Mouse (Mus musculus) cortical plate, adult 2 months (tissue): Measurements from ENCODE around the gene Phldb2. TPM values are rescaled to one million over a fixed set of nuclear protein-coding genes. Genes with fewer than 3 reads are reported as not detected.

Experiments used
- H3K27ac ChIP-seq: fragments of 200-500 bp; 2 replicates; pipeline ENCODE4 v1.5.1; 2012; ENCODE audit warnings: low read length, control low read depth, inconsistent platforms; ENCODE audit not compliant: insufficient read depth
- H3K4me1 ChIP-seq: fragments of 200-500 bp; 2 replicates; pipeline ENCODE4 v1.6.1; 2011; ENCODE audit warnings: low read length; ENCODE audit not compliant: control insufficient read depth, insufficient read depth
- H3K4me3 ChIP-seq: fragments of 200-500 bp; 2 replicates; pipeline ENCODE4 v1.5.1; 2011; ENCODE audit warnings: mild to moderate bottlenecking, low read length, control low read depth; ENCODE audit not compliant: insufficient read depth
- CTCF ChIP-seq: fragments of 200-500 bp; IDR thresholded peaks from 2 replicates; pipeline ENCODE4 v1.5.1; 2011; ENCODE audit warnings: mild to moderate bottlenecking, control low read depth, low read length; ENCODE audit not compliant: insufficient read depth; ENCODE audit errors: extremely low read depth
- POLR2A ChIP-seq: fragments of 200-500 bp; IDR thresholded peaks from 2 replicates; pipeline ENCODE4 v1.6.1; 2011; ENCODE audit warnings: mild to moderate bottlenecking, low read length, control low read depth; ENCODE audit not compliant: insufficient read depth; ENCODE audit errors: extremely low read depth
- polyA plus RNA-seq: library from polyadenylated mRNA; depleted of rRNA; stranded (reverse); fragments of >200 nt; gene quantifications from 2 replicates; pipeline ENCODE4 v1.2.3, GENCODE M21; 2012

Phldb2 gene
- polyA plus RNA-seq, 1 experiment = 5.4 TPM

DNA sequence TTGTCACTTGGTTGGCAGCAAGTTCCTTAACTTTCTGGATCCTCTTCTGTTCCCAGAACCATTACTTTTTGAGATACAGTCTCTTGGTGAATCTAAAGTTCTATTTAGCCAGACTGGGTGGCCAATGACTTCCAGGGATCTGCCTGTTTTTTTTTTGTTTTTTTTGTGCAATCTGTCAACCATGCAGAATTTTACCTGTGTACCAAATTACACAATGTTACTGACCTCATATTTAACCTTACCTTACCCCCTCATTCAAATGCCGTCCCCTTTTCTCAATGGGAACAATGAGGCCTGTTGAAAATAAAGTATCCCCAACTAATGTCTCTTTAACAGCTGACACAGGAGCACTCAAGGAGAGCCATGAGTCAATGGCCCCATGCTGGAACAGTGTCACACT, 22.9 kb upstream of the Phldb2 start:
- no peak for TF ChIP-seq CTCF
- TF ChIP-seq POLR2A = no peak
- H3K4me3 ChIP-seq = no peak overlapping the region

DNA sequence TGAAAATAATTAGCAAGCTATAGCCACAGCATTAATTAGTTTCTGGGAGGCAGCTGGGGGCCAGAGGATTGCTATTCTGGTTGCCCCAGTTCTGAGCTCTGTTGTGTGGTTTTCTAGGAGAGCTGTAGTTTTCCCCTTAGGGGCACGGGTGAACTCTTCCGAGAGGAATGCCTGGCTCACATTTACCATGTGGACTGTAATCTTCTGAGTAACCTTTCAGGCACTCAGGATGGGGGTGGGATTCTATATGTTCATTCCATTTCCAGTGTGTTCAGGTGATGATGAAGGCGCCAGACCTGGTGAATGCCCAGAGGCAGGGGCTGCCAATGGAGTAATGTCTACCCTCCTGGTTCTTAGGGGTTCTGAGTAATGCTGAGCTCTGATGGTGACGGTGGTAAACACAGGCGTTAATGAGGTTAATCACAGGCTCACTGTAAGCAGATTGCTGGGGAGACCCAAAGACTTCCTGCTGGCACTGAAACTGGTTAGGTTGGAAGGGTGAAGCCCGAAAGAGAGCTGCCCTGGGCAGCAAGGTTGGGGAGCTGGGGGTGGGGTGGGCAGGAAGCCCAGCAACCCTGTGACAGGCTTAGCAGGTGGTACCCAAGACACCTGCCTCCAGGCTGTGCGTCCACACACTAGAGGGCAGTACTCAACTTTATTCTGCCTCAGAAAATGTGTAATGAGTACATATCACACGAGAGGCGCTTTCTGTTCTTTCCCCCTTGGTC, 20.7 kb upstream of the Phldb2 start:
- H3K4me1 ChIP-seq = no peaks in the 10 kb centered on the region
- no peak overlapping the region for H3K4me3 ChIP-seq
- TF ChIP-seq POLR2A (no peak), CTCF (peak; percentile 43)
- H3K27ac ChIP-seq = no peak overlapping the region

More for the DNA sequence above, 22.9 kb upstream of the Phldb2 start:
- Histone ChIP-seq H3K4me1 (no peaks in the 10 kb centered on the region), H3K27ac (no peak overlapping the region)

DNA sequence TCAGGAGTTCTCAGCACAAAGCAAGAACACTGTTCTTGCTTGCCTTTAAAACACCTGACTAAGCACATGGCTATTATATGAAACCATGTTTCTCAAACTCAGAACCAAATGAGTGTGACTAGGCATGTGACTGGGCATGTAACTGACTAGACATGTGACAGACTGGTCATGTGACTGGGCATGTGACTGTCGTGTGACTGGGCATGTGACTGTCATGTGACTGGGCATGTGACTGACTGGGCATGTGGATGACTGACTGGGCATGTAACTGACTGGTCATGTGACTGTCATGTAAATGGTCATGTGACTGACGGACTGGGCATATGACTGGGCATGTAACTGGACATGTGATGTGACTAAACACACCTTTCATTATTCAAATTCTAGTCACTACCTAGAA, 16.8 kb upstream of the Phldb2 start:
- TF ChIP-seq CTCF (no peak), POLR2A (no peak)
- Histone ChIP-seq H3K4me3 (no peak overlapping the region), H3K27ac (no peak overlapping the region), H3K4me1 (no peaks in the 10 kb centered on the region)

DNA sequence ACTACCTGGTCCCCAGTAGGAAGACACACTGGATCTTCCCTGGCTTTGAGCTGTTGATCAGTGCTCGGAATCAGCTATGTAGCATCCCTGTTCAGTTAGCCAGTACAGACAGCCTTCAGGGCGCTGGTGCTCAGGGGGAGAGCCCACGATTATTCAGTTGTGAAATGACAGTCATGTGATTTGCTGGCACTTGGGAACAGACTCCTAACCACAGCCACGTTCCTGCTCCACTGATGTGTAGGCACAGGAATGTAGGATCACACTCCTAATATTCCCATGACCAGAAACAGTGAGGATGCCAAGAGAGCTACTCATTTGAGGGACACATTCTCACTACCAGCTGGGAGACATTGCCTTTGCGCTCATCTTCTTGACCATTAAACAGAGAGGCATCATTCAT, 15.3 kb upstream of the Phldb2 start:
- TF ChIP-seq POLR2A (no peak), CTCF (no peak)
- no peak overlapping the region for H3K4me3 ChIP-seq
- H3K27ac ChIP-seq = no peak overlapping the region
- H3K4me1 ChIP-seq = no peaks in the 10 kb centered on the region

DNA sequence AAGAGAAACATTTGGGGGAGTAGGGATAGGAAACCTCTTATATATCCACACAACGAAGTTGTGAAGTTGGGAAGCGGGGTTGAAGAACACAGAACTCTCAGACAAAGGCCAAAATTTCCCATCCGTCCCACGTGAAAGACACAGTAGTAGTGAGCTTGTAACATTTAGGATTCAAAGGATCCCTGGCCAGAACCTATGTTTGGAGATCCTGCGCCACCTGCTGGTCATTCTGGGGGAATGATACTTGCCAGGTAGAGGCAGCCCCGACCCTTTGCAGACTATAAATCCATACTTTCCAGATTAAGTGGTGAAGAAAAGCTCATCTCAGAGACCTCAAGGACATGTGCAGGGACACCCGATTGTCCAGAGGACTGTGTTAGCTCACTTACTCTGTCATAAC, 14.1 kb upstream of the Phldb2 start:
- Histone ChIP-seq H3K4me3 (no peak overlapping the region), H3K27ac (no peak overlapping the region), H3K4me1 (no peaks in the 10 kb centered on the region)
- peak; percentile 91 for TF ChIP-seq CTCF
- TF ChIP-seq POLR2A = no peak

DNA sequence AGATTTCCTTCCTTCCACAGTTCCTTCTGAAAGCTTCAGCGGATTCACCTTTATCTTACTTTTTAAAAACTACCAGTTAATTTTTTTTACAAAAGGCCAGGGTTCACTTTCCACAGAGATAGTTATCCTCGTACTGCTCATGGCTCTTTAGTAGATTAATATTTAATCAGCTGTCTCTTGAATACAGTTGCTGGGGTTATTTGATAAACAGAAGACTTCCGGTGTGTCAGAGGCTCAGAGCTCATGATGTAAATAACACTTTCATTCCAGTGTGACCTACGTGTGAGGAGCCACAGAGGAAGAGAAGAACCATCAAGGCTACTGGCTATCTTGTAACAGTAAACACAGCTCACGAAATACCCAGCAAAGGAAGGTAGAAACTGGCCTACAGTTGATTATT, 13.2 kb upstream of the Phldb2 start:
- Histone ChIP-seq H3K4me3 (no peak overlapping the region), H3K27ac (no peak overlapping the region), H3K4me1 (no peaks in the 10 kb centered on the region)
- TF ChIP-seq CTCF (no peak), POLR2A (no peak)

DNA sequence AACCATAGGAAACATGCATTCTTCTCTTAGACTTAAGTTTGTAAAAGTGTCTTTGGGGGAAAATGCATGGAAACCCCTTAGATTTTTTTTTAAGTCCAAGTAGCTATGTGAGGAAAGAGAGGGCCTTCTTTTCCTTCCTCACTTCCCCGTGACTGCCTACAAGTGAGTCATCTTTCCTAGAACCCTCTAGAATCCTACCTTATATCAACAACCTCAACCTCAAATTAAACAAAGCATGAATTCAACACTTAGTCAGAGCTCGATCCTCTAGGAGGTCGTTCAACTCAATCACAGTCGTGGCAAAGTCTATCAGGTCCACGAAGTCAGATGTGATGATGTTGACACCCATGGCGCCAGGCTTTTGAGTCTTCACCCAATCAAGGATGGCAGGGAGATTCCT, 11.4 kb upstream of the Phldb2 start:
- Histone ChIP-seq H3K4me1 (no peaks in the 10 kb centered on the region), H3K27ac (no peak overlapping the region), H3K4me3 (no peak overlapping the region)
- TF ChIP-seq CTCF (no peak), POLR2A (no peak)

DNA sequence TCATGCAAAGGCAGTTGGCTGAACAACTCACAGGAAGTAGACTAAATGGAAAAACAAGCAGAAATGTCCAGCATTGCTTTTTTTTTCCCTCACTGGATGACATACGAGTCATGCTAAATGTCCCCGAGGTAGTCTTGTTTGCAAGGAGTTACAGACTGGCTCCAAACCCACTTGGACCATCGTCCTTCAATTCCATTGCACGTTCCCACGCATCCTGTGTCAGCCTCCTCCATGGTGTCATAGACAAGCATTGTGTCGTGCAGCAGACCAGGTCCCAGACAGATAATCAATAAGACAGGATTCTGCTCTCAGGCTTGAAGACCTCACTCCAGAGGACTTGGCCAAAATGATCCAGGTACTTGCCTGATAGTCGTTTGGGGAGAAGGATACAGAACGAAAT, 10.4 kb upstream of the Phldb2 start:
- no peaks in the 10 kb centered on the region for H3K4me1 ChIP-seq
- H3K27ac ChIP-seq = no peak overlapping the region
- TF ChIP-seq POLR2A = no peak
- no peak for TF ChIP-seq CTCF
- H3K4me3 ChIP-seq = no peak overlapping the region

DNA sequence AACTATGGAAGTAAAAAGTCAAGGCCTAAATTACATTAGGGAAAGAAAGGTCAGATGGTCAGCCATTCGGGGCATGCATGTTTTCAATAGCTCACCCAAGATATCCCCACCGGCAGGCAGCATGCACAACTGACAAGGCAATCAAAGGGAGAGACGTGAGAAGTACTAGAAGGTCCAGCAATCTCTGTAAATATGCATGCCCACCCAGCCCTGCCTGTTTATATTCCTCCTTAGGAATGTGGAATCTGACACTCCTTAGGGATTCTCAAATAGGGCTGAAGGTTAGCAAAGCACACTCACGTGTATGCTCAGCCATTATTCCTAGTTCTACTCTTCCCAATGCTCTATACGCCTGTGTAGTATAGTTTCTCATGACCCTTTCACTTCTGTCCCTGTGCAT, 9.7 kb upstream of the Phldb2 start:
- no peaks in the 10 kb centered on the region for H3K4me1 ChIP-seq
- no peak overlapping the region for H3K4me3 ChIP-seq
- no peak overlapping the region for H3K27ac ChIP-seq
- TF ChIP-seq CTCF (no peak), POLR2A (no peak)

DNA sequence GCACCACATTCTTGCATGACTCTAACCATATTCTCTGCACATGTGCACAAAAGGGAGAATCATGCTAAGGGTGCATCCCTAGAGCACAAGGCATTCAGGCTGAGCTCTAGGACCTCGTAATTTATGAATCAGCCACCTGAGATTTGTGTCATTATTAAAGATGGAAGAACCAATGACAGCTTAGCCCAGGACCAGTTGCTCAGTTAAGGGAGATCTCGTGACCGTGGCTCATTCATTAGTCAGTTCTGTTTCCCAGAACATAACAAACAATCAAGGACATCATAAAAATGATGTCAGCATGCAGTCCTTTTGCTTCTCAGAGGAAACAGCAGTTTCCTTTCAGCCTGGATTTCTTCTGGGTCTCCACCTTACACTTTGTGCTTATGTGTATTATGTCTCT, 7.6 kb upstream of the Phldb2 start:
- Histone ChIP-seq H3K4me3 (no peak overlapping the region), H3K27ac (no peak overlapping the region), H3K4me1 (no peaks in the 10 kb centered on the region)
- TF ChIP-seq CTCF (no peak), POLR2A (no peak)

DNA sequence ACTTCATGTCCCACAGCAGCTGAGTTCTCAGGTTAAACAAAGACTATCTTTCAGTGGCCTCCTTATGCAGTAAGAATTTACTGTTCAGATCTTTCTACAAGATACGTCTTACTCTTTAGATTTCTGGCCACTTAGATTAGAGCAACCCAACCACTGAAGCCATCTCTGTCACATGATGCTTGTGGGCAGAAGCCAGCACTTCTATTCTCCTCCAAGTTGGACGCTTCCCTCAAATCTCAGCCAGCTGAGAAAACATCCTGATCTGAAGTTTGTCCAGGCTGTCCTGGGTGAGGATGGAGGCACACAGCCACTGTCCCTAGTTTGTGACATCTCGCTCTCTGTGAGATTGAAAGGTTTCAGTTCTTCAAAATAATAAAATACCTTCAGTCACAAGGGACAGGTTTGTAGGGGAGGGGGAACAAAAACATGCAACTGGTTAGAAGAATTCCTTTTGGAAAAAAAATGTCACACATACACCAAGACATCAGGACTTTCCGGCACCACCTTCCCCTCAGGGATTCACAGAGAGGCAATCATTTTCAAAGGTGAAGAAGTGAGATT, 3.1 kb upstream of the Phldb2 start:
- H3K4me3 ChIP-seq = no peak overlapping the region
- no peaks in the 10 kb centered on the region for H3K4me1 ChIP-seq
- H3K27ac ChIP-seq = no peak overlapping the region
- TF ChIP-seq POLR2A (no peak), CTCF (no peak)
